Mouse (Mus musculus): ENCODE measurements at regions not wholly inside any gene's neighbourhood (a gene's known extent, or its start where the extent isn't known, plus 50 kb on each side); places are given as distances from the start of the nearest gene placed in this dataset.

- TF ChIP-seq POLR2A (IDR thresholded peaks at IDR 0.05; ENCODE audit: insufficient read depth, low read length) (no peak), CTCF (IDR thresholded peaks at IDR 0.05; ENCODE audit: low read depth, low read length) (no peak), EP300 (IDR thresholded peaks at IDR 0.05; ENCODE audit: insufficient read depth, low read depth, low read length) (no peak)
Observed at GRCm38 (mm10) chr1:13795196-13795595, 2297.9 kb downstream of the 4930444P10Rik start.

All from ES-Bruce4 (cell line).